Mouse (Mus musculus) limb, embryonic 11.5 days (tissue): ENCODE measurements around the gene Lrrc56. TPM values are rescaled to one million over a fixed set of nuclear protein-coding genes. Genes with fewer than 3 reads are reported as not detected.
A peak's percentile ranks its signal among the peaks of the same experiment; 100 is the strongest.
"Not testable (repeated sequence)": the region's sequence is repeated elsewhere in the genome, so short reads cannot be mapped to it uniquely, and the experiment has no call there.

Source experiments
- ATAC-seq: fragments of 200-750 bp; cut with Nextera tagmentation; 2 replicates; pipeline ENCODE4 v1.8.0; 2017; ENCODE audit warnings: low read depth; ENCODE audit not compliant: insufficient number of reproducible peaks, low FRiP score, low TSS enrichment
- DNase-seq: peaks from one replicate; pipeline ENCODE4 v3.0.0-alpha.2; 2015; ENCODE audit warnings: low spot score
- H3K27ac ChIP-seq: fragments of 300-500 bp; sonication (generic); replicated peaks from 2 replicates; pipeline ENCODE4 v1.5.1; 2014; ENCODE audit warnings: low read depth, mild to moderate bottlenecking, low read length
- H3K27me3 ChIP-seq: fragments of 300-500 bp; sonication (generic); 2 replicates; pipeline ENCODE4 v1.6.1; 2014; ENCODE audit warnings: mild to moderate bottlenecking, low read length, mixed read lengths; ENCODE audit not compliant: control insufficient read depth, insufficient read depth
- H3K36me3 ChIP-seq: fragments of 300-500 bp; sonication (generic); 2 replicates; pipeline ENCODE4 v1.6.1; 2014; ENCODE audit warnings: mild to moderate bottlenecking, low read length, moderate library complexity, mixed read lengths; ENCODE audit not compliant: control insufficient read depth, insufficient read depth
- H3K4me1 ChIP-seq: fragments of 300-500 bp; sonication (generic); 2 replicates; pipeline ENCODE4 v1.6.1; 2014; ENCODE audit warnings: low read length, mixed read lengths; ENCODE audit not compliant: control insufficient read depth, insufficient read depth
- H3K4me2 ChIP-seq: fragments of 300-500 bp; sonication (generic); 2 replicates; pipeline ENCODE4 v1.6.1; 2014; ENCODE audit warnings: low read depth, mild to moderate bottlenecking, moderate library complexity; ENCODE audit not compliant: severe bottlenecking
- H3K4me3 ChIP-seq: fragments of 300-500 bp; sonication (generic); 2 replicates; pipeline ENCODE4 v1.5.1; 2014; ENCODE audit warnings: low read depth, low read length
- H3K9ac ChIP-seq: fragments of 300-500 bp; sonication (generic); 2 replicates; pipeline ENCODE4 v1.6.1; 2014; ENCODE audit warnings: mild to moderate bottlenecking, low read length
- H3K9me3 ChIP-seq: fragments of 300-500 bp; sonication (generic); 2 replicates; pipeline ENCODE4 v1.6.1; 2016; ENCODE audit warnings: low read length; ENCODE audit not compliant: control insufficient read depth
- WGBS: fragments of 180-500 bp; shearing (Covaris S2); extraction: QIAGEN DNeasy Blood & Tissue Kit; methylation state at CpG from one replicate; pipeline ENCODE4 v1.1.7; 2014; 5-methylcytosine and 5-hydroxymethylcytosine counted together
- microRNA counts: library from miRNA; unstranded; fragments of <30 nt; microRNA quantifications from one replicate; lab custom pipeline; 2016
- microRNA-seq: library from miRNA; unstranded; fragments of <30 nt; microRNA quantifications from one replicate; pipeline ENCODE4, GENCODE M21; 2016
- polyA plus RNA-seq: library from polyadenylated mRNA; unstranded; fragments of >200 nt; fragmentation: Nextera tagmentation; extraction: Ambion mirVana; gene quantifications from 2 replicates; pipeline ENCODE4 v1.2.1, GENCODE M21; 2014

The Lrrc56 gene
- polyA plus RNA-seq, 1 experiment from 2014 or later, result 11.7 TPM

DNA sequence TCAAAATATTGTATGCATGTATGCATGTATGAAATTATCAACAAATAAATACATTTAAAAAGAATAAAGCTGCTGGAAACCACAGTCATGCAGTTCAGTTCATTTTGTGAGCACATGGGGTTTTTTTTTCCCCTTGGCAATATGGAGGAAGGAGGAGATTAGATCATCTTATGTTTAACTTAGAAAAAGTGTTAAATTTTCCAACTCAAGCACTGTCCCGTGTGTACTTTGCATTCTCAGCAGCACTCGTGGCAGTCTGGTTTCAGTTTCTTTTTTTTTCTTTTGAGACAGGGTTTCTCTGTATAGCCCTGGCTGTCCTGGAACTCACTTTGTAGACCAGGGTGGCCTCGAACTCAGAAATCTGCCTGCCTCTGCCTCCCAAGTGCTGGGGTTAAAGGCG lies 56.5 kb downstream of the Lrrc56 start:
- not testable (repeated sequence) for H3K9ac ChIP-seq, H3K9me3 ChIP-seq, DNase-seq, ATAC-seq, H3K27ac ChIP-seq, H3K27me3 ChIP-seq, H3K4me1 ChIP-seq, H3K4me3 ChIP-seq, H3K4me2 ChIP-seq
- peaks cover 33% of the 10 kb centered on the region for H3K36me3 ChIP-seq
- 96% methylated on average over 4 of the region's 4 CpGs for WGBS

- no peaks in the 10 kb centered on the region for H3K27me3 ChIP-seq
- H3K4me3 ChIP-seq, result no peak overlapping the region
- DNase-seq, result no peak
- no peak overlapping the region for H3K4me2 ChIP-seq
- no peaks in the 10 kb centered on the region for H3K9me3 ChIP-seq
- no peak overlapping the region for H3K27ac ChIP-seq
- no peaks in the 10 kb centered on the region for H3K4me1 ChIP-seq
- H3K9ac ChIP-seq, result no peak overlapping the region
- ATAC-seq, result no peak
- peaks cover 40% of the 10 kb centered on the region for H3K36me3 ChIP-seq
- 93% methylated on average over 10 of the region's 10 CpGs for WGBS
These were observed 62.2 kb downstream of the Lrrc56 start for GRCm38 (mm10) chr7:141256159-141256558.

MicroRNAs within 50 kb of the gene (microRNA counts, 519-probe panel; counts per million panel counts)
- 3,695 counts per million, percentile 51 among the panel's probes with 10 or more counts for microRNA mmu-miR-210 (lab: Ali Mortazavi, UCI)

Small RNA genes within 50 kb of the gene (microRNA-seq; reads per million reads assigned to microRNA genes)
- 385 reads per million, percentile 65 among the genes with 10 or more reads in this experiment for gene Mir210

Other genes with a start within 250 kb of the Lrrc56 start
- 1.7 and 1.9 TPM in 2 replicates for gene Ifitm5, start 243.9 kb upstream of the Lrrc56 start, polyA plus RNA-seq
- gene Gm45717, start 238.2 kb upstream of the Lrrc56 start, polyA plus RNA-seq, result not detected in 2 replicates
- 853 and 900 TPM in 2 replicates for gene Ifitm2, start 238.2 kb upstream of the Lrrc56 start, polyA plus RNA-seq
- 63.9 and 68.3 TPM in 2 replicates for gene Ifitm1, start 226.9 kb upstream of the Lrrc56 start, polyA plus RNA-seq
- gene Ifitm3, start 183.4 kb upstream of the Lrrc56 start, polyA plus RNA-seq, result 45.3 and 50.4 TPM in 2 replicates
- gene Ifitm6, start 176.2 kb upstream of the Lrrc56 start, polyA plus RNA-seq, result not detected in 2 replicates
- gene Gm17387, start 165.0 kb upstream of the Lrrc56 start, polyA plus RNA-seq, result not detected in 2 replicates
- 19.1 and 20.0 TPM in 2 replicates for gene B4galnt4, start 133.1 kb upstream of the Lrrc56 start, polyA plus RNA-seq
- gene Pkp3, start 115.9 kb upstream of the Lrrc56 start, polyA plus RNA-seq, result 3.3 and 3.9 TPM in 2 replicates
- gene Sigirr, start 93.6 kb upstream of the Lrrc56 start, polyA plus RNA-seq, result 1.9 and 2.8 TPM in 2 replicates
- 0.76 and 0.85 TPM in 2 replicates for gene Ano9, start 76.4 kb upstream of the Lrrc56 start, polyA plus RNA-seq
- gene Ptdss2, start 71.8 kb upstream of the Lrrc56 start, polyA plus RNA-seq, result 70.0 and 70.6 TPM in 2 replicates
- gene Rnh1, start 21.3 kb upstream of the Lrrc56 start, polyA plus RNA-seq, result 82.9 and 88.3 TPM in 2 replicates
- gene Hras, start 152 bp upstream of the Lrrc56 start, polyA plus RNA-seq, result 98.7 and 99.1 TPM in 2 replicates
- 3.8 and 5.1 TPM in 2 replicates for gene Lmntd2, start 19.9 kb downstream of the Lrrc56 start, polyA plus RNA-seq
- 32.5 and 38.8 TPM in 2 replicates for gene Rassf7, start 21.7 kb downstream of the Lrrc56 start, polyA plus RNA-seq
- 83.4 and 93.5 TPM in 2 replicates for gene Phrf1, start 34.6 kb downstream of the Lrrc56 start, polyA plus RNA-seq
- 0.59 and 0.79 TPM in 2 replicates for gene Irf7, start 72.3 kb downstream of the Lrrc56 start, polyA plus RNA-seq
- 0.20 TPM in 1 of 2 replicates, not detected in the other for gene Cdhr5, start 82.6 kb downstream of the Lrrc56 start, polyA plus RNA-seq
- 10.2 TPM in 2 replicates for gene Sct, start 85.0 kb downstream of the Lrrc56 start, polyA plus RNA-seq
- 0.45 and 0.47 TPM in 2 replicates for gene Drd4, start 97.8 kb downstream of the Lrrc56 start, polyA plus RNA-seq
- 59.3 and 64.6 TPM in 2 replicates for gene Deaf1, start 133.5 kb downstream of the Lrrc56 start, polyA plus RNA-seq
- 29.5 and 30.2 TPM in 2 replicates for gene Tmem80, start 133.6 kb downstream of the Lrrc56 start, polyA plus RNA-seq
- gene Eps8l2, start 144.7 kb downstream of the Lrrc56 start, polyA plus RNA-seq, result 2.6 and 2.8 TPM in 2 replicates
- 306 and 317 TPM in 2 replicates for gene Taldo1, start 198.0 kb downstream of the Lrrc56 start, polyA plus RNA-seq
- 52.2 TPM in 2 replicates for gene Gatd1, start 220.0 kb downstream of the Lrrc56 start, polyA plus RNA-seq
- gene Cend1, start 235.3 kb downstream of the Lrrc56 start, polyA plus RNA-seq, result 2.7 and 3.2 TPM in 2 replicates
- 34.8 and 37.1 TPM in 2 replicates for gene Slc25a22, start 243.7 kb downstream of the Lrrc56 start, polyA plus RNA-seq
- 15.7 and 18.3 TPM in 2 replicates for gene Pidd1, start 249.9 kb downstream of the Lrrc56 start, polyA plus RNA-seq